Mouse (Mus musculus): ENCODE results near the gene Eloa. TPM values are rescaled to one million over a fixed set of nuclear protein-coding genes. Genes with fewer than 3 reads are reported as not detected.

Gene Eloa
- polyA plus RNA-seq, 1 experiment from 2014 or later: 21.5 TPM

- no peak for DNase-seq (ENCODE audit: low spot score)
- Histone ChIP-seq H3K36me3 (ENCODE audit: control insufficient read depth, insufficient read depth, low read length) (peaks cover 21% of the 10 kb centered on the region), H3K4me1 (replicated peaks; ENCODE audit: control insufficient read depth, insufficient read depth) (peaks cover 4% of the 10 kb centered on the region; the same call in 1 of the 2 replicates), H3K9me3 (ENCODE audit: control insufficient read depth, low read length) (no peaks in the 10 kb centered on the region), H3K4me2 (replicated peaks; ENCODE audit: low read depth) (no peak overlapping the region), H3K4me3 (ENCODE audit: low read depth, low read length) (no peak overlapping the region), H3K27me3 (ENCODE audit: control insufficient read depth, insufficient read depth, low read length) (no peaks in the 10 kb centered on the region), H3K27ac (replicated peaks) (no peak overlapping the region), H3K9ac (ENCODE audit: low read length) (no peak overlapping the region)
- 83% methylated on average over 18 of the region's 18 CpGs for WGBS
- no peak for ATAC-seq (ENCODE audit: low FRiP score, low TSS enrichment)
- TF ChIP-seq EP300 (optimal IDR thresholded peaks at IDR 0.05) (no peak), CTCF (IDR thresholded peaks at IDR 0.05; ENCODE audit: low read depth) (no peak)
Measured at GRCm38 (mm10) chr4:135967086-135967760, 54.3 kb downstream of the Eloa start.

GRCm38 (mm10) chr4:135966283-135966682 lies 55.3 kb downstream of the Eloa start:
- no peak for DNase-seq (ENCODE audit: low spot score)
- H3K4me1 ChIP-seq (replicated peaks; ENCODE audit: control insufficient read depth, insufficient read depth): no peaks in the 10 kb centered on the region
- 86% methylated on average over 16 of the region's 16 CpGs for WGBS

GRCm38 (mm10) chr4:135965113-135965512 lies 56.5 kb downstream of the Eloa start:
- Histone ChIP-seq H3K4me3 (ENCODE audit: low read depth, low read length) (no peak overlapping the region), H3K9ac (ENCODE audit: low read length) (no peak overlapping the region), H3K36me3 (ENCODE audit: control insufficient read depth, insufficient read depth, low read length) (peaks cover 22% of the 10 kb centered on the region)

More at GRCm38 (mm10) chr4:135966283-135966682, 55.3 kb downstream of the Eloa start:
- Histone ChIP-seq H3K4me3 (ENCODE audit: low read depth, low read length) (no peak overlapping the region), H3K4me2 (replicated peaks; ENCODE audit: low read depth) (no peak overlapping the region), H3K27me3 (ENCODE audit: control insufficient read depth, insufficient read depth, low read length) (no peaks in the 10 kb centered on the region), H3K36me3 (ENCODE audit: control insufficient read depth, insufficient read depth, low read length) (peaks cover 21% of the 10 kb centered on the region), H3K9me3 (ENCODE audit: control insufficient read depth, low read length) (no peaks in the 10 kb centered on the region), H3K27ac (replicated peaks) (no peak overlapping the region), H3K9ac (ENCODE audit: low read length) (no peak overlapping the region)
- ATAC-seq (ENCODE audit: low FRiP score, low TSS enrichment): no peak
- TF ChIP-seq EP300 (optimal IDR thresholded peaks at IDR 0.05): no peak
- no peak for TF ChIP-seq CTCF (IDR thresholded peaks at IDR 0.05; ENCODE audit: low read depth)

GRCm38 (mm10) chr4:135964426-135964825 lies 57.1 kb downstream of the Eloa start:
- 2% methylated on average over 12 of the region's 12 CpGs for WGBS
- H3K27me3 ChIP-seq (ENCODE audit: control insufficient read depth, insufficient read depth, low read length): no peaks in the 10 kb centered on the region
- peak overlapping the region; percentile 89 for H3K4me2 ChIP-seq (replicated peaks; ENCODE audit: low read depth)
- H3K36me3 ChIP-seq (ENCODE audit: control insufficient read depth, insufficient read depth, low read length): peaks cover 25% of the 10 kb centered on the region
- no peaks in the 10 kb centered on the region for H3K9me3 ChIP-seq (ENCODE audit: control insufficient read depth, low read length)
- peak; percentile 89 for ATAC-seq (ENCODE audit: low FRiP score, low TSS enrichment)
- H3K4me3 ChIP-seq (ENCODE audit: low read depth, low read length): peak overlapping the region; percentile 78
- TF ChIP-seq CTCF (IDR thresholded peaks at IDR 0.05; ENCODE audit: low read depth) (peak; percentile 45), EP300 (optimal IDR thresholded peaks at IDR 0.05) (no peak)
- H3K27ac ChIP-seq (replicated peaks): peak overlapping the region; percentile 95
- H3K9ac ChIP-seq (ENCODE audit: low read length): peak overlapping the region; percentile 82
- peak; percentile 96 for DNase-seq (ENCODE audit: low spot score)
- H3K4me1 ChIP-seq (replicated peaks; ENCODE audit: control insufficient read depth, insufficient read depth): no peaks in the 10 kb centered on the region

More at GRCm38 (mm10) chr4:135965113-135965512, 56.5 kb downstream of the Eloa start:
- Histone ChIP-seq H3K4me2 (replicated peaks; ENCODE audit: low read depth) (peak overlapping the region; percentile 89; the same call in 1 of the 2 replicates), H3K9me3 (ENCODE audit: control insufficient read depth, low read length) (no peaks in the 10 kb centered on the region), H3K4me1 (replicated peaks; ENCODE audit: control insufficient read depth, insufficient read depth) (no peaks in the 10 kb centered on the region), H3K27ac (replicated peaks) (peak overlapping the region; percentile 79), H3K27me3 (ENCODE audit: control insufficient read depth, insufficient read depth, low read length) (no peaks in the 10 kb centered on the region)
- WGBS: 69% methylated on average over 9 of the region's 9 CpGs
- no peak for TF ChIP-seq CTCF (IDR thresholded peaks at IDR 0.05; ENCODE audit: low read depth)
- TF ChIP-seq EP300 (optimal IDR thresholded peaks at IDR 0.05): no peak
- no peak for DNase-seq (ENCODE audit: low spot score)
- ATAC-seq (ENCODE audit: low FRiP score, low TSS enrichment): no peak

GRCm38 (mm10) chr4:135963457-135964193 lies 57.9 kb downstream of the Eloa start, which contains the start of gene Gale:
Gale (plus strand) TSS chr4:135963727.
- ATAC-seq (ENCODE audit: low FRiP score, low TSS enrichment) (peak; percentile 81), DNase-seq (ENCODE audit: low spot score) (peak; percentile 99)
- H3K4me1 ChIP-seq (replicated peaks; ENCODE audit: control insufficient read depth, insufficient read depth): no peaks in the 10 kb centered on the region
- H3K4me2 ChIP-seq (replicated peaks; ENCODE audit: low read depth): peak within 1 kb of the TSS; percentile 89
- no peaks in the 10 kb centered on the region for H3K9me3 ChIP-seq (ENCODE audit: control insufficient read depth, low read length)
- H3K36me3 ChIP-seq (ENCODE audit: control insufficient read depth, insufficient read depth, low read length): peaks cover 24% of the 10 kb centered on the region
- peak; percentile 63 for TF ChIP-seq EP300 (optimal IDR thresholded peaks at IDR 0.05)
- no peak for TF ChIP-seq CTCF (IDR thresholded peaks at IDR 0.05; ENCODE audit: low read depth)
- H3K4me3 ChIP-seq (ENCODE audit: low read depth, low read length): peak within 1 kb of the TSS; percentile 78
- WGBS: under 1% methylated on average over 55 of the region's 56 CpGs
- peak within 1 kb of the TSS; percentile 82 for H3K9ac ChIP-seq (ENCODE audit: low read length)
- no peaks in the 10 kb centered on the region for H3K27me3 ChIP-seq (ENCODE audit: control insufficient read depth, insufficient read depth, low read length)
- H3K27ac ChIP-seq (replicated peaks): peak within 1 kb of the TSS; percentile 95
